Mouse (Mus musculus): ENCODE data around the gene Myo18a. TPM values are rescaled to one million over a fixed set of nuclear protein-coding genes. Genes with fewer than 3 reads are reported as not detected.

The Myo18a gene
- polyA plus RNA-seq, 1 experiment from 2014 or later, result 26.4 TPM

GRCm38 (mm10) chr11:77836290-77836689, 73.2 kb downstream of the Myo18a start:
- DNase-seq (ENCODE audit: extremely low spot score, low spot score), result no peak
- H3K36me3 ChIP-seq (replicated peaks), result peaks cover 47% of the 10 kb centered on the region
- H3K4me3 ChIP-seq, result no peak overlapping the region
- no peaks in the 10 kb centered on the region for H3K9me3 ChIP-seq
- WGBS, result 69% methylated on average over 5 of the region's 5 CpGs
- peaks cover 25% of the 10 kb centered on the region; the same call in 1 of the 2 replicates for H3K27me3 ChIP-seq (ENCODE audit: poor library complexity, severe bottlenecking)
- H3K4me1 ChIP-seq, result peaks cover 24% of the 10 kb centered on the region
- H3K27ac ChIP-seq, result peak overlapping the region; percentile 45; the same call in 1 of the 2 replicates

DNA sequence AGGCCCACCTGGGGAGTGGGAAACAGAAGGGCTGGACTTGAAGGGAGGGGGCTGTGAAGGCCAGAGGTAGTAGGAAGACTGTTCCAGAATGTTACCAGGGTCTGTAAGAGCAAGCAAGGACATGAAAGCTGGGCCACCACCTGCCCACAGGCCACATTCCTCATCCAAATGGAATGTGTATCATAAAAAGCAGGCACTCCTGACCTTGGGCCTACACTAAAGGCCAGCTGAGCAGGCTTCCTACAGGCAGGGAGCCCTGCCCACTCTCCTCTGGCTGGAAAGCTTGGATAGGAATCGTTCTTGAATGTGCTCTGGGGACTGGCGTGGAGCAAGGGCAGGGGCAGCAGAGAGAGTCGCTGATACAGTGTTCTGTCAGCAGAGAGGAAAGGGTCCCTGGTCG, 73.7 kb downstream of the Myo18a start:
- H3K9me3 ChIP-seq, result no peaks in the 10 kb centered on the region

DNA sequence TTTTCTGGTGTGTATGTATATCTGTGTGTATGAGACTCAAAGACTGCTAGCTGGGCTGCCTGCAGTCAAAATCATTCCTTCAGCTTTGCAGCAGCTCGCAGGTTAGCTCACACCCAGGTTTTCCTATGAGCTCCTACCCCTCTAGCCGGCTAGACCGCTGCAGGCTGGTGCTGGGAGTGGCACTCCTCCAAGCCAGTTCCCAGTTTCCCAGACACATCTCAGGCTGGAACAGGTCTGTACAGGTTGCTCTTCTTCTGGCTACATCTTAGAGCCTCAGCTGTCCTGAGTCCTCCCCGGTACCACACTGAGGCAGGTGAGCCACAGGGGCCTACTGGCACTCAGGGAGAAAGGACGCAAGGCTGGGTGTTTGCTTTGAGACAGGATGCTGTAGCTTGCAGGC, 74.8 kb downstream of the Myo18a start:
- no peak for DNase-seq (ENCODE audit: extremely low spot score, low spot score)
- WGBS, result 85% methylated on average over 5 of the region's 5 CpGs
- Histone ChIP-seq H3K4me3 (no peak overlapping the region), H3K4me1 (peaks cover 24% of the 10 kb centered on the region), H3K27me3 (ENCODE audit: poor library complexity, severe bottlenecking) (peaks cover 32% of the 10 kb centered on the region), H3K9me3 (no peaks in the 10 kb centered on the region), H3K27ac (peak overlapping the region; percentile 27; the same call in 1 of the 2 replicates), H3K36me3 (replicated peaks) (peaks cover 57% of the 10 kb centered on the region)

More for the DNA sequence above, 73.7 kb downstream of the Myo18a start:
- Histone ChIP-seq H3K27me3 (ENCODE audit: poor library complexity, severe bottlenecking) (peaks cover 29% of the 10 kb centered on the region; the same call in 1 of the 2 replicates), H3K27ac (peak overlapping the region; percentile 45), H3K36me3 (replicated peaks) (peaks cover 52% of the 10 kb centered on the region), H3K4me3 (no peak overlapping the region), H3K4me1 (peaks cover 24% of the 10 kb centered on the region)
- DNase-seq (ENCODE audit: extremely low spot score, low spot score), result no peak
- 71% methylated on average over 4 of the region's 4 CpGs for WGBS

- no peak overlapping the region for H3K4me3 ChIP-seq
- H3K9me3 ChIP-seq, result no peaks in the 10 kb centered on the region
- 0 out of 2 replicates have a peak overlapping the region, but pooled peaks have one; percentile 18 for H3K27ac ChIP-seq
- 93% methylated on average over 16 of the region's 16 CpGs for WGBS
- H3K36me3 ChIP-seq (replicated peaks), result peaks cover 68% of the 10 kb centered on the region
- peaks cover 36% of the 10 kb centered on the region for H3K4me1 ChIP-seq
- H3K27me3 ChIP-seq (ENCODE audit: poor library complexity, severe bottlenecking), result peaks cover 43% of the 10 kb centered on the region
- no peak for DNase-seq (ENCODE audit: extremely low spot score, low spot score)
Observed at GRCm38 (mm10) chr11:77840523-77841245, 77.6 kb downstream of the Myo18a start.

- Histone ChIP-seq H3K27ac (no peak overlapping the region), H3K4me3 (no peak overlapping the region), H3K4me1 (peaks cover 32% of the 10 kb centered on the region), H3K27me3 (ENCODE audit: poor library complexity, severe bottlenecking) (peaks cover 62% of the 10 kb centered on the region), H3K9me3 (no peaks in the 10 kb centered on the region), H3K36me3 (replicated peaks) (peaks cover 75% of the 10 kb centered on the region)
- DNase-seq (ENCODE audit: extremely low spot score, low spot score), result no peak
- WGBS, result 87% methylated on average over 21 of the region's 21 CpGs
Observed at GRCm38 (mm10) chr11:77843068-77843905, 80.2 kb downstream of the Myo18a start.

DNA sequence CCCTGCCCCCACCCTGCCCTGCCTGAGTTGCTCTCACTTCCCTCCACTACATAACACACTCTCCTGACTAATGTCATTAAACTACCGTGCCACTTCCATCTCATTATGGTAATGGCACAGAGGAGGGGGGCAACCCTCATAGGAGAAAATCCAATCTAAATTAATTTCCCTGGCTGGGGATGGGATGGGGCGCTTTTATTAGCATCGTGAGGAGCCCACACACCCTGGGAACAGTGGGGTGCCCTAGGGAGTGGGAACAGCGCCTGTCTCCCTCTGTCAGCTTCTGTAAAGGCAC, 80.8 kb downstream of the Myo18a start:
- peaks cover 77% of the 10 kb centered on the region for H3K36me3 ChIP-seq (replicated peaks)
- H3K27ac ChIP-seq, result no peak overlapping the region
- no peak for DNase-seq (ENCODE audit: extremely low spot score, low spot score)
- no peak overlapping the region for H3K4me3 ChIP-seq
- WGBS, result 62% methylated on average over 4 of the region's 4 CpGs
- peaks cover 37% of the 10 kb centered on the region for H3K4me1 ChIP-seq
- peaks cover 64% of the 10 kb centered on the region for H3K27me3 ChIP-seq (ENCODE audit: poor library complexity, severe bottlenecking)
- H3K9me3 ChIP-seq, result no peaks in the 10 kb centered on the region

DNA sequence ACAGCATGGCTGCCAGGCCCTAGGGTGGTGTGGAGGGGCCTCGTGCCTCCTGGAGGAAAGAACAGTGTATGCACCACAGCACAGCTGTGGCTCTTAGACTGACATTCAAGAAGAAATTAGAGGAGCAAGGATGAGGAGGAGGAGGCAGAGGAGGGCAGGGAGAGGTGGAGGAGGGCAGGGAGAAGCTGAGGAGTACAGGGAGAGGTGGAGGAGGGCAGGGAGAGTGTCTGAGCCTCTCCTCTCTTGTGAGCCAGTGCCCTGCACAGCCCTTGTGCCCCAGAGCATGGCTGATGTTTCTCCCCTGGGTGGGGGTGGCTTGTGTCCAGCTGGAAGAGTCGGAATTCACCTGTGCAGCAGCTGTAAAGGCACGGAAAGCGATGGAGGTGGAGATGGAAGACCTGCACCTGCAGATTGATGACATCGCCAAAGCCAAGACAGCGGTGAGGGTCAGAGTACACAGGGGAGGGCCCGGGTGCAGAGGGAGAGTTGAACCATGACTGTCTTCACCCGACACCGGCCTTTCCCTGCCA, 84.6 kb downstream of the Myo18a start:
- H3K36me3 ChIP-seq (replicated peaks), result peaks cover 89% of the 10 kb centered on the region
- H3K4me1 ChIP-seq, result peaks cover 53% of the 10 kb centered on the region
- no peak overlapping the region for H3K4me3 ChIP-seq
- 44% methylated on average over 9 of the region's 9 CpGs for WGBS
- no peak for DNase-seq (ENCODE audit: extremely low spot score, low spot score)
- H3K27me3 ChIP-seq (ENCODE audit: poor library complexity, severe bottlenecking), result peaks cover 73% of the 10 kb centered on the region
- 0 out of 2 replicates have a peak overlapping the region, but pooled peaks have one; percentile 13 for H3K27ac ChIP-seq
- no peaks in the 10 kb centered on the region for H3K9me3 ChIP-seq

DNA sequence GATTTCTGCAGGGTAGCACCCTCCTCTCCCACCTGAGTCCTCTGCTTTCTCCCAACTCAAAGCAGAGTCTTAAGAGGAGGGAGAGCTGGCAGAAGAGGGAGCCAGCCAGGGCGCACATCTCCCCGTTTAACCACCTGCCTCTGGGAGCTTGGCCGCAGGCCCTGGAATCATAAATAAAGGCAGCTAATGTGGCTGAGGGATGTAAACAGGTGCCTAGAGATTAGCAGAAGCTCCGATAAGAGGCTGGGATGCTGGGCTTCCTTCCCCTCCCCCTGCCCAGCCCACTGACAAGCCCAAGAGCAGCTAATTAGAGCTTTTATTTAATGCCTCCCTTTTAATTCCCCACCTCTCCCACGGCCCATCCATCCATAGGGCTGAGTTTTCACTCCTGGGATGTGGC, 85.1 kb downstream of the Myo18a start:
- Histone ChIP-seq H3K27ac (0 out of 2 replicates have a peak overlapping the region, but pooled peaks have one; percentile 13), H3K36me3 (replicated peaks) (peaks cover 87% of the 10 kb centered on the region), H3K9me3 (no peaks in the 10 kb centered on the region), H3K27me3 (ENCODE audit: poor library complexity, severe bottlenecking) (peaks cover 71% of the 10 kb centered on the region), H3K4me3 (no peak overlapping the region), H3K4me1 (peaks cover 53% of the 10 kb centered on the region)
- 24% methylated on average over 5 of the region's 5 CpGs for WGBS
- no peak for DNase-seq (ENCODE audit: extremely low spot score, low spot score)

DNA sequence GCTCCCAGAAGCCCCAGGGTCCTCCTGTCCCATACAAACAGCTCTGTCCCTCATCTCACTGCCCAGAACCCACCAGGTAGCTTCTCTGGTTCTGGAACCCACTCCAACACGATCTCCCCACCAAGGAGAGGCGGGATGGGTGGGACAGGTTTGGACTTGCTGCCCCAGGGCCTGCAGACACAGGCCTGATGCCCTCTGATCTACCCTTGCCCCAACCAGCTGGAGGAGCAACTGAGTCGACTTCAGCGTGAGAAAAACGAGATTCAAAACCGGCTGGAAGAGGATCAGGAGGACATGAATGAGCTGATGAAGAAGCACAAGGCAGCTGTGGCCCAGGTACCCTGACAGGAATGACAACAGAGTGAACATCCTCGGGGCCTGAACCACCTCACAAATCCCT, 86.1 kb downstream of the Myo18a start:
- Histone ChIP-seq H3K27ac (no peak overlapping the region), H3K4me3 (no peak overlapping the region), H3K36me3 (replicated peaks) (peaks cover 87% of the 10 kb centered on the region), H3K4me1 (peaks cover 45% of the 10 kb centered on the region), H3K27me3 (ENCODE audit: poor library complexity, severe bottlenecking) (peaks cover 75% of the 10 kb centered on the region), H3K9me3 (no peaks in the 10 kb centered on the region)
- DNase-seq (ENCODE audit: extremely low spot score, low spot score), result no peak
- WGBS, result 76% methylated on average over 7 of the region's 7 CpGs

DNA sequence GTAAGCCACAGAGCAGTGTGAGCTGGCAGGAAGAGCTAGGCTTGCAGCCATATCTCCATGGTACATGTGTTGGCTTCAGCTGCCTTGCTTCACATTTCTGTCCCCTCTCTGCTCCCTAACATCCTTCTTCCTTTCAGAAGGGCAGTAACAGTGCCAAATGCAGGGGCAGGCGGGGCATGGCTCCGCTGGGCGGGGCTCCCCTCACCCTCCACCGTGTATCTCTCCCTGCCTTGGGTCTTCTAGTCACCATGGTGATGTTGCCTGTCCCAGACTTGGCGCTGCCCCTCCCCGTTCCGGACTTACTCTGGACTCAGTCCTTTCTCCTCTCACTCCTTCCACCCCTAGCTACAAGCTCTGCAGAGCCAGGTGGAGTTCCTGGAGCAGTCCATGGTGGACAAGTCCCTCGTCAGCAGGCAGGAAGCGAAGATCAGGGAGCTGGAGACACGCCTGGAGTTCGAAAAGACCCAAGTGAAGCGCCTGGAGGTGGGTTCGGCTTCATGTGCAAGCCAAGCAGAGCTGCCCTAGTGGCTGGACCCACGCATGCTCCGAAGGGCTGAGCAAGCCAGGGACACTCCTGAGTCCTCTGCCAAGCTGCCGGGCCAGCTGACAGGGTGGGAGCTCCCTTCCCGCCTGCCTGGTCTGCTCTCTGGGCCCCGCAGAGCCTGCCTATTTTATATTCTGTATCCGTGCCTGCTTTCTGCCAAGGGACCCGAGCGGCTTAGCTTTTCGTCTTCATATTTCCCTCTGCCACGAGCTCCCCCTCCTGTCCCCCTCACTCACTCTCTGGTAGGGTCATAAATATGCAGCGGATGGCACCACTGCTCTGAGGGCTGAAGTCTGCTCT, 87.6 kb downstream of the Myo18a start:
- DNase-seq (ENCODE audit: extremely low spot score, low spot score), result no peak
- H3K36me3 ChIP-seq (replicated peaks), result peaks cover 82% of the 10 kb centered on the region
- peak overlapping the region; percentile 62 for H3K27ac ChIP-seq
- H3K4me1 ChIP-seq, result peaks cover 51% of the 10 kb centered on the region
- peaks cover 80% of the 10 kb centered on the region for H3K27me3 ChIP-seq (ENCODE audit: poor library complexity, severe bottlenecking)
- WGBS, result 66% methylated on average over 24 of the region's 24 CpGs
- H3K9me3 ChIP-seq, result no peaks in the 10 kb centered on the region
- H3K4me3 ChIP-seq, result 0 out of 2 replicates have a peak overlapping the region, but pooled peaks have one; percentile 8

- no peaks in the 10 kb centered on the region for H3K9me3 ChIP-seq
- H3K4me3 ChIP-seq, result no peak overlapping the region
- peaks cover 54% of the 10 kb centered on the region for H3K4me1 ChIP-seq
- peaks cover 71% of the 10 kb centered on the region for H3K27me3 ChIP-seq (ENCODE audit: poor library complexity, severe bottlenecking)
- peaks cover 73% of the 10 kb centered on the region for H3K36me3 ChIP-seq (replicated peaks)
- WGBS, result 79% methylated on average over 6 of the region's 6 CpGs
- peak overlapping the region; percentile 62; the same call in 1 of the 2 replicates for H3K27ac ChIP-seq
- no peak for DNase-seq (ENCODE audit: extremely low spot score, low spot score)
Observed at GRCm38 (mm10) chr11:77851483-77852010, 88.5 kb downstream of the Myo18a start.

DNA sequence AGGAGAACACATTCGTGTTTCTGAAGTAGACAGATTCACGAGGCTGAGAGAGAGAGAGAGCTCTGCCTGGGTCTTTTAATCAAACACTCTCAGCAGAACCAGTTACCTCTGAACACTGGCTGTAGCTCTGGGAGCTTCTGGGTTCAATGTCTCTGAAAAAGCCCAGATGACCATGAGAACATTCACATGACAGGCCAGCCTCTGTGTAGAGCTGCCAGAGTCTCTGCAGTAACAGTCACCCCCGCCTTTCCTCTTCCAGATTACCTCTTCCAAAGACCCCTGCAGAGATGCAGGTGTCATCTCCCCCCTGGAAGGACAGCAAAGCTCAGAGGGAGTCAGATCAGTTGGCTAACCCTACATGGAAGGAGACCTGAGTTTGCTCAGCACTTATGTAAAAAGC, 89.1 kb downstream of the Myo18a start:
- peaks cover 56% of the 10 kb centered on the region for H3K4me1 ChIP-seq
- H3K9me3 ChIP-seq, result no peaks in the 10 kb centered on the region
- peaks cover 71% of the 10 kb centered on the region for H3K27me3 ChIP-seq (ENCODE audit: poor library complexity, severe bottlenecking)
- H3K27ac ChIP-seq, result no peak overlapping the region
- no peak for DNase-seq (ENCODE audit: extremely low spot score, low spot score)
- H3K36me3 ChIP-seq (replicated peaks), result peaks cover 67% of the 10 kb centered on the region
- 68% methylated on average over 3 of the region's 3 CpGs for WGBS
- no peak overlapping the region for H3K4me3 ChIP-seq
